Mouse (Mus musculus) spleen, adult 2 months (tissue): ENCODE data around the gene Nfic. TPM values are rescaled to one million over a fixed set of nuclear protein-coding genes. Genes with fewer than 3 reads are reported as not detected.
"Not testable (repeated sequence)": the region's sequence is repeated elsewhere in the genome, so short reads cannot be mapped to it uniquely, and the experiment has no call there.

Experiments used
- DNase-seq, 2 experiments: peaks; one replicate each; pipeline versions ENCODE4 v3.0.0 to v3.0.0-alpha.2; 2012 to 2021; ENCODE audit warnings: low spot score in 2 of 2, low read depth in 1 of 2
- H3K27ac ChIP-seq: fragments of 200-500 bp; 2 replicates; pipeline ENCODE4 v1.5.1; 2012; ENCODE audit warnings: low read length, inconsistent platforms; ENCODE audit not compliant: insufficient read depth
- H3K27me3 ChIP-seq: fragments of 200-500 bp; 2 replicates; pipeline ENCODE4 v1.6.1; 2012; ENCODE audit warnings: mild to moderate bottlenecking, moderate library complexity, low read length, inconsistent platforms; ENCODE audit not compliant: control insufficient read depth, insufficient read depth
- H3K36me3 ChIP-seq: fragments of 200-500 bp; 2 replicates; pipeline ENCODE4 v1.6.1; 2012; ENCODE audit warnings: mild to moderate bottlenecking, low read length, inconsistent platforms; ENCODE audit not compliant: control insufficient read depth, insufficient read depth
- H3K4me1 ChIP-seq: fragments of 200-500 bp; 2 replicates; pipeline ENCODE4 v1.6.1; 2011; ENCODE audit warnings: inconsistent platforms; ENCODE audit not compliant: control insufficient read depth, insufficient read depth, insufficient read length
- H3K4me3 ChIP-seq: fragments of 200-500 bp; 2 replicates; pipeline ENCODE4 v1.5.1; 2011; ENCODE audit warnings: mild to moderate bottlenecking, inconsistent platforms; ENCODE audit not compliant: insufficient read depth, insufficient read length; ENCODE audit errors: extremely low read depth
- CTCF ChIP-seq: fragments of 200-500 bp; IDR thresholded peaks from 2 replicates; pipeline ENCODE4 v1.5.1; 2011; ENCODE audit warnings: mild to moderate bottlenecking, inconsistent platforms; ENCODE audit not compliant: insufficient read depth, insufficient read length, insufficient replicate concordance; ENCODE audit errors: extremely low read depth
- POLR2A ChIP-seq: fragments of 200-500 bp; IDR thresholded peaks from 2 replicates; pipeline ENCODE4 v1.6.1; 2011; ENCODE audit warnings: low read depth, low read length, inconsistent platforms
- WGBS: fragments of 180-500 bp; shearing (Covaris S2); methylation state at CpG from one replicate; pipeline ENCODE4 v1.1.7; 2018; 5-methylcytosine and 5-hydroxymethylcytosine counted together
- polyA plus RNA-seq: library from polyadenylated mRNA; depleted of rRNA; stranded (reverse); fragments of >200 nt; gene quantifications from 2 replicates; pipeline ENCODE4 v1.2.3, GENCODE M21; 2012

Nfic gene
- polyA plus RNA-seq, 1 experiment: 26.0 TPM

GRCm38 (mm10) chr10:81452237-81452946, 3.0 kb downstream of the Nfic start:
- no peak overlapping the region for H3K27ac ChIP-seq
- H3K27me3 ChIP-seq: peaks cover 8% of the 10 kb centered on the region
- TF ChIP-seq CTCF: no peak
- no peak for TF ChIP-seq POLR2A
- WGBS: 9% methylated on average over 36 of the region's 36 CpGs
- no peaks in the 10 kb centered on the region for H3K4me1 ChIP-seq
- no peak overlapping the region for H3K4me3 ChIP-seq
- no peaks in the 10 kb centered on the region for H3K36me3 ChIP-seq
- DNase-seq: no peak

GRCm38 (mm10) chr10:81451365-81451745, 4.1 kb downstream of the Nfic start:
- 57% methylated on average over 6 of the region's 6 CpGs for WGBS
- DNase-seq: no peak
- TF ChIP-seq POLR2A (no peak), CTCF (no peak)
- Histone ChIP-seq H3K27me3 (peaks cover 6% of the 10 kb centered on the region), H3K4me1 (no peaks in the 10 kb centered on the region), H3K27ac (no peak overlapping the region), H3K4me3 (no peak overlapping the region), H3K36me3 (no peaks in the 10 kb centered on the region)

GRCm38 (mm10) chr10:81450641-81451364, 4.6 kb downstream of the Nfic start:
- WGBS: 57% methylated on average over 9 of the region's 9 CpGs
- H3K27me3 ChIP-seq: peaks cover 7% of the 10 kb centered on the region
- H3K36me3 ChIP-seq: no peaks in the 10 kb centered on the region

GRCm38 (mm10) chr10:81450140-81450539, 5.3 kb downstream of the Nfic start:
- Histone ChIP-seq H3K4me3 (no peak overlapping the region), H3K27ac (no peak overlapping the region), H3K36me3 (no peaks in the 10 kb centered on the region), H3K27me3 (peaks cover 7% of the 10 kb centered on the region), H3K4me1 (no peaks in the 10 kb centered on the region)
- WGBS: 4% methylated on average over 7 of the region's 7 CpGs
- peak; percentile 96 for TF ChIP-seq CTCF
- TF ChIP-seq POLR2A: no peak
- DNase-seq: peak; percentile 62 to 75

More at GRCm38 (mm10) chr10:81450641-81451364, 4.6 kb downstream of the Nfic start:
- no peak for DNase-seq
- TF ChIP-seq CTCF: no peak
- TF ChIP-seq POLR2A: no peak
- H3K4me1 ChIP-seq: no peaks in the 10 kb centered on the region
- no peak overlapping the region for H3K27ac ChIP-seq
- H3K4me3 ChIP-seq: no peak overlapping the region

- not testable (repeated sequence) for H3K4me3 ChIP-seq, H3K27me3 ChIP-seq, H3K36me3 ChIP-seq, H3K4me1 ChIP-seq, H3K27ac ChIP-seq, DNase-seq
- 16% methylated on average over 2 of the region's 2 CpGs for WGBS
Observed at GRCm38 (mm10) chr10:81445516-81445915, 9.9 kb downstream of the Nfic start.

- no peaks in the 10 kb centered on the region for H3K4me1 ChIP-seq
- no peak overlapping the region for H3K4me3 ChIP-seq
- no peaks in the 10 kb centered on the region for H3K36me3 ChIP-seq
- no peak for DNase-seq
- TF ChIP-seq CTCF (no peak), POLR2A (no peak)
- no peaks in the 10 kb centered on the region for H3K27me3 ChIP-seq
- no peak overlapping the region for H3K27ac ChIP-seq
Observed at GRCm38 (mm10) chr10:81441019-81441418, 14.4 kb downstream of the Nfic start.

- 91% methylated on average over 3 of the region's 3 CpGs for WGBS
- H3K27me3 ChIP-seq: no peaks in the 10 kb centered on the region
Observed at GRCm38 (mm10) chr10:81435436-81435835, 20.0 kb downstream of the Nfic start.

More at GRCm38 (mm10) chr10:81435436-81435835, 20.0 kb downstream of the Nfic start:
- DNase-seq: peak in 1 of 2 experiments; percentile 5
- Histone ChIP-seq H3K36me3 (no peaks in the 10 kb centered on the region), H3K27ac (peak overlapping the region; percentile 39), H3K4me1 (peaks cover 31% of the 10 kb centered on the region), H3K4me3 (no peak overlapping the region)
- TF ChIP-seq POLR2A: no peak
- TF ChIP-seq CTCF: no peak
